Mouse (Mus musculus) gastrocnemius, postnatal 25 days (tissue): ENCODE results near the gene Lrrc1. TPM values are rescaled to one million over a fixed set of nuclear protein-coding genes. Genes with fewer than 3 reads are reported as not detected.

Experiments
- DNase-seq: peaks from one replicate; pipeline ENCODE4 v3.0.0; 2022
- total RNA-seq, 2 experiments: library from RNA; stranded (reverse); gene quantifications; 1 replicate in 1 of 2; 2 replicates in 1 of 2; pipeline ENCODE4 v1.2.3; 2021

Gene Lrrc1
- total RNA-seq, 2 experiments from 2014 or later, result 0.54 to 0.88 TPM

DNA sequence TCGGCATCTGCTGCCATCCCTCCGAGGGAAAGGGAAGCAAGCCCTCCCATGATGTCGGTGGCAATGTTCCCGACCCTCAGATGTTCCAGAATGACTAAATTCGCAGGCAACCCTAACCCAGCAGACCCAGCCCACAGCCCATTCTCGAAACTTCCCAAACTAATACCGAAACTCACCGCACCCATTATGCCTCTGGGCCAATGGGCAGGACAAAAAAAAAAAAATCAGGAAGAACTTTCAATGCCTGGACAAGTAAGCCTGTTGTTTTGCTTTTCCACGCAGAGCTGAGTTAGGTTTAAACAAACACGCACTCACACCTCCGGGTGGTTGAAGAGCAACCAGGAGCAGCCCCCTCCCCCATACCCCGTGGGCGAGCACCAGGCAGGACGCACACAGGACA, 118.6 kb downstream of the Lrrc1 start:
- DNase-seq, result no peak

DNA sequence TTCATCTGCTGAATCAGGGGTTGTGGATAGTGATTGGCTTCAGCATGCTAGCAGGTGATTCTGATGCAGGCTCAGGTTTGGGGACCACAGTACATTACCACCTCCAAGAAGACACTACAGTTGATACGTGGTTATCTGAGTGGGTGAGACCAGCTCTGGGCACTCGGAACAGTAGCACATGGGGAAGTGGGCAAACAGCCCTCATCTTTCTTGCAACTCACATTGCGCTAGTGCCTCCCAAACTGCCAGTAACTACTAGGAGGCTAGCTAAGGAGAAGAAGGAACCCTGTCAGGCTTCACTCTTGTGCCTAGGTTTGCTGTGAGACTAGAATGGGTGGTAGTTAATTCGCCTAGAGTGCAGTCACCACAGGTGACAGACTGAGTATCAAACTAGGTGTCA, 119.1 kb downstream of the Lrrc1 start:
- DNase-seq, result no peak

DNA sequence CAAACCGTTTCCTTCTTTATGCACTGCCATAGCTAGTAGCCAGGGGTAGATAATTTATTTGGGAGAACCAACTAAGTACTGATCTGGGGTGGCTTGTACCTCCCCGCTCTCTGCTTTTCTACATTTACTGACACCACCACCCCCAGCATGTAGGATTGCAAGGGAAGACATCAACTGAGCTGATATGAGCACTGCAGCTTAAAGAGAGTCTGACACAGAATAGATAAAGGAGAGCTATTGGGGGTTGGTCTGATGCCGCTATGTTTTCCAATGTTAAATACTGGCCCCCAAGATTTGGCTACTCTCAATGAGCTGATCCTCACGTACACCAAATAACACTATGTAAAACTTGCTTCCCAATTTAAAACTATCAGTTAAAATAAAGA, 124.5 kb downstream of the Lrrc1 start:
- no peak for DNase-seq

DNA sequence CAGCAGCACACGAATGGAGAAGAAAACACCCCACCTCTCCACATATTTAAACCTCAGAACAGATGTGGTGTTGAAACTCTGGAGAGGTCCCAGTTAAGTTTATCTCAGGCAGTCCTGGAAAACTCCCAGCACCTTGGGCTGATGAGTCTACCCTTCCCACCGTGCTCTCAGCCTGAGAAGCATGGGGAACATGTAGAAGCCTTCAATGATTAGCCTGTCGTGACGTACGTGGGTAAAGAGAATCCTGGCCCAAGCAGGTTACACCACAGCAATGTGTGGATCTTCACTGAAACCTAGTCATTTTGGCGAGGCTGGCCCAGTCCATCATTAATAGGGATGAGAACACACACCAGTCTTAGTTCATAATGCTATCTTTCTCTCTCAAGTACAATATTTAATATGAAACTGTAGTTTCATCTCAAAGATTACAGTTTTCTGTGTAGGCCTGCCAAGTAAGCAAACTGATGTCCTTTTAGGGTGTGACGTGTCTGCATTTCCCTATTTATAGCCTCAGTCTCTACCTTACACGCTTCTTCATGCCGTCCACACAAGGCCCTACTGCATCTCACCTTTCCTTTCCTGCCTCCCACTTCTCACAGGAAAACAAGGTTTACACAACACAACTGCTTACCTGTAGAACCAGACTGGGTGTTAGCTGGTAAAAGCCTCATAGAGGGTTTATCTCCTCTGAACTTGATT, 125.0 kb downstream of the Lrrc1 start:
- DNase-seq, result no peak

DNA sequence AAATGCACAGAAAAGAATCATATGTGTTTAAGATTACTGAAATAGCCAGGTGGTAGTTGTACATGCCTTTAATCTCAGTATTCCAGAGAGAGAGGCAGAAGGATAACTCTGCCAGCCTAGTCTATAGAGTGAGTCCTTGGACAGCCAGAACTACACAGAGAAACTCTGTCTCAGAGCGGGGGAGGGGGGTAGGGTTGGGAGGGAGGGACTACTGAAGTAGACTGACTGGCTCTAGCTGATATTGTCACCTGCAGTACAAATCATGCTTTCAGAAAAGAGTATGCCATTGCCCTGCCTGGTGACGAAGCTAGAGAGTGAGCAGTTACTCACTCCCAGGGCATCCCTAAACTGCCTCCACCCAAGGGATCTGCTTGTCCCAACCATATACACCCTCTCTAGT, 125.9 kb downstream of the Lrrc1 start:
- no peak for DNase-seq

DNA sequence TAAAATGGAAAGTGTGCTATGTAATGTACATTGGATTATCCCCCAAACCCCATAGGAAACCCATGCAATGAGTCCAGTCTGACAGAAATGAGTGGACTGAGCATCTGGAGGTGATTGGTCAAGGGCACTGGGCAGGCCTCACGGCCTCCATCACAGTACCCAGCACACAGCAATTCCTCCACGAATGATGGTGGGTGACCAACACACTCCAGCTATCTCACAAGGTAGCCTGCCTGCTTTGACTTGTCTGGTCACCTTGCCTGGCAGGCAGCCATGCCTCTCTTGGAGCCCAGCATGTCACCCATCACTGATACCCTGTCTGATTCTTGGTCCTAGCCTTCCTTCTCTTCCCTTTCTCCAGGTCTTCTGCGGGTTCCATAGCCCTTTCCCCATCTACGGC, 128.2 kb downstream of the Lrrc1 start:
- DNase-seq, result no peak

DNA sequence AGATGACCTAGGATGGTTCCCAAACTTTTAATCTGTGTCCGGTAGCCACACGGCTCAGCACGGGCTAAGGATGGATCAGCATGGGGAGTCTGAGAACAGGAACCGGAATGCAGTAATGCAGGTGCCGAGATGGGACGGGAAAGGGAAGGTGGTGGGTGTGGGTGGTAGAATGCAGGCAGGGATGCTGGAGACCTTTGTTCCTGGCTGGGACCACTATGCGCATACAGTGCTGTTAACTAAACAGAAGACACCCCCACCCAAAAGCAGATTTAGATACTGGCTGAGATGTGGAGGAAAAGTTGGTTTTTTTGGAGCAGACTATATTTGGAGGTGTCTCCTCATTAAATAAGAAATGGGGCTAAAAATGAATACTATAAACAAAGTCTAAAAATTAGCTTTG, 128.7 kb downstream of the Lrrc1 start:
- DNase-seq, result no peak

DNA sequence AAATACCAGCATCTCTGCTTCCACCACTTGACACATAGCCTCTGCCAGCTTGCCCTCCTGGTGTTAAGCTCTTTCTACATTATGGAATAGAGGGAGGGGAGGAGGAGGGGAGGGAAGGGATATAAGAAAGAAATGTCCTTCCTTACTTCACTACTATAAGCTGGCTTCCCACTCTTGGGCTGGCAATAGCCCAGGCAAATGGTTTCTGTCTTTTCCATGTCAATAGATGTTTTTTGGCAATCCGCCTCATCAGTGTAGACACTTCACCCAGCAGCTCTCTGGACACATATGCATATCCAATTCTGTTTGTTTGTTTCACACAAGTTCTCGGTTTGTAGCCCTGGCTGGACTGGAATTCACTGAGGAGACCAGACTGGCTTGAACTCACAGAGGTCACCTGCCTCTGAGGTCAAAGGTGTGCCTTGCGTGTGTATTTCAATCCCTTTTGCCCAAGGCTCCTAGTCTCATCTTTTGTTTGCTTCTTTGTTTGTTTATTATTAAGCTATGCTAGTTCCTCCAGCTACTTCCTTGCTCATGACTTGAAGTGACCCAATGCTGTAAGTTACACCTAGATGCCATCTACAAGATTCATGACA, 132.7 kb downstream of the Lrrc1 start:
- DNase-seq, result no peak

DNA sequence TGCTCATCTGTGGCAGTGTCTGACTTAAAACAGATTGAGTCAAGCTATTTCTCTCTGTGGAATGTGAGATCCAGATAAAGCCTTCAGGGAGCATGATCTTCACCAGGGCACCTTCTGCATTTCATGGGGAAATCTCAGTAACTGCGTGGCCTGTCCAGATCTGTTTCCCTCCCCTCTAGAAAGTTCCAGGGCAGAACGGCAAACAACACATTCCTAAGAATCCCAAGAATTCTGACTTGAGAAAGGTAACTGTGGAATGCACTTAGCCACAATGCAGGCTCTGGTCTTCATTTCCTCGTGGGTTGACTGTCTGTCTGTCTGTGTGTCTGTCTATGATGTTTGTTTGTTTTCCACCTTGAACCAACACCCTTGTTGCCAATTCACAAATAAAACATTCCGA, 133.7 kb downstream of the Lrrc1 start:
- no peak for DNase-seq

DNA sequence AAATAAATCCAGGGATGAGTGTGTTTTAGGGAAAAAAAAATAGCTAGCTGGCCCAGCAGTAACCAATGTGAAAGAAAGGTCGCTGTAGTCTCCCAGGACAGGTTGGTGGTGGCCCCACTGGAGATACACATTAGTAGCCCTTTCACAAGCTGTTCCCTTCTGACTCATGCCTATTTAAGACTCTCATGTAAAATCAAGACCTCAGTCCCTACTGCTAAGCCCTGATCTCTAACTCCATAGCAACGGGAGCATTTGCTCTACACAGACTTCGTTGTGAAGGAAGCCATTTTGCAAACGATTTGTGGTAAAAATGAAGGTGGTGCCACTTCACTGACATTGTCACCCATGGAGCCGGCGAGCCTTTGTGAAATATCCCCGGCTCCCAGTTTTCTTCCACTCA, 134.1 kb downstream of the Lrrc1 start:
- no peak for DNase-seq

DNA sequence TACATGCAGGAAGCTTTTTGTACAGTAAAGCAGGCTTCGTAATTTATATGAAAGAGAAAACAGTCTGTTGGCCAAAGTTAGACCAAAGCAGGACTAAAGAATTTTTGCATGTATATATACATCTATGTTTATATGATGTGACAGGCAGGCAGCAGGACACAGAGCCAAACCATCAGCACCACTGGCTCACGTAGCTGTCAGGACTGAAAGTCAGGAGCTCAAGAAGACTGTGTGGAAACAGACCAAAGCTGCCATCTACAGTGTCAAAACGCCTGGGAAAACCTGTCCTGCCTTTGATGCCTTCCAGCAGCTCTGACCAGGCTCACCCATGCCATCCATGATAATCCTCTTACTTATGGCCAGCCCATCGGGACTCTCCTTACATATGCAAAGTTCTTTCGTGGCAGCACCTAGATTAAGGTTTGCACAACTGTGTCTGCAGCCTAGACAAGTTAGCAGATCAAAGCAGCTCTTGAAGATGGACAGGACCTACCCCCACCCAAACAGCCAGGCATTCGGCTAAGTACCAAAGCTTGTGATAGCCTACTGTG, 136.5 kb downstream of the Lrrc1 start:
- DNase-seq, result no peak

DNA sequence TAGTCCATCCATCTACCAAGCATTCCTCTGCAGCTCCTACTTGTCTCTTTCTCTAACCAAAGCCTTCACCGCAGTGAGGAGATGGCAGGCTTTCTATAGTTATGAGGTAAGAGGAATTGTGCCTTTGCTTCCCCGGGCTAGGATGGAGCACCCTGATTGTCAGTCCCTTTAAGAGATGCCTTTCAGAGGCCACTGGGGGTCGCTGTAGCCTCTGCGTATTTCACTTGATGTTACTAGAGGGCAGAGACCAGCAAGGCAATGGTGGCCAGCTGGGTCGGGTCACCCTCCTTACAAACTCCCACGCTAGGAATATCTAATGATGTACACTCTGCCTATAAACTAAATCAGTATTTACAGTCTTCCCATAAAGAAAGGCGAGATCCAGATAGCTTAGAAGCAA, 137.8 kb downstream of the Lrrc1 start:
- DNase-seq, result peak; percentile 11

DNA sequence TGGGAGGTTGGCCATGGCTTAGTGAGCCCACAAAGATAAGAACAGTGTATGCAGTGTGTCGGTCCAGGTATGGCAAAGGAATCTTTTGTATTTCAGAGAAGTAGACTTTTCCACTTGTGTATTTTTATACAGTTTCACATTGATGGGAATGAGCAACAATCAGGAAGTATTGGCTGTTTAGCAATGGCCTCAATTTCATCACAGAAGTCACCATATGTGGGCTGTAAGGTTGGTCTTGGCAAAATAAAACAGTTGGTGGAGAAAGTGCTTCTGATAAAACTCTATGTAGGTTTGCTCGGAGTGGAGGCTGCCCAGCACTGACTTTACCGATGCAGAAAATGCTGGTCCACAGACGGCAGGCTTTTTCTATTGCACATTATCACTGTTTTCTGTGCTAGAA, 140.2 kb downstream of the Lrrc1 start:
- DNase-seq, result no peak

DNA sequence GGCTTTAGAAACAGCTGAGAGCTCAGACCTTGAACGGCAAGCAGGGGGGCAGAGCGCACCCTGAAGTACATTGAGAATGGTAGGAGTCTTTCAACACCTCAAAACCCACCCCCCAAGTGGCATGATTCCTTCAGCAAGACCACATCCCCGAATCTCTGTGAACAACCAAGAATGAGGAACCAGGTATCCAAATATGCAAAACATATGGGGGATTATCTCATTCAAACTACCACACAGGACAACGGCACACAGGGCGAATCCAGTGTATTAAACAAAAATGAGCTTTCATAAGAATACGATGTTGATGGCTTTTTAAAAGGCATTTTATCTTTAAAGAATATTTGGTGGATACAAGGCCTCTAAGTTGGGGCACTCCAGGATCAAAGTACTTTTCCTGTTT, 140.7 kb downstream of the Lrrc1 start:
- DNase-seq, result no peak

DNA sequence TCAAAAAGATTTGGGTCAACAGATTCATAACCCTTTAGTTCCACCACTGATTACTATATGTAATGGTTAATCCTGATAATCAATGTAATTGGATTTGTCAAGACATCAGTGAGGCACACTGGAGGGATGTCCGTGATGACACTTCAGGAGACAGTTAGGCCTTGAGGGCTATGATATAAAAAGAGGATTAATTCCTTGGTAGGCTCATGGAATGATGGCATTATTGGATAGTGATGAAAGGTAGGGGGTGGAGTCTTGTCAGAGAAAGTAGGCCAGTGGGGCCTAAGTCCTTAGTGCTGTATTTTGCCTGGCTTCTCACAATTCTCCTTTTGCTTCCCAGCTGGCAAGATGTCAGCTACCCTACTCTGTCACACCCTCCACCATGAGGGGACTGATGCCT, 141.7 kb downstream of the Lrrc1 start:
- DNase-seq, result no peak

DNA sequence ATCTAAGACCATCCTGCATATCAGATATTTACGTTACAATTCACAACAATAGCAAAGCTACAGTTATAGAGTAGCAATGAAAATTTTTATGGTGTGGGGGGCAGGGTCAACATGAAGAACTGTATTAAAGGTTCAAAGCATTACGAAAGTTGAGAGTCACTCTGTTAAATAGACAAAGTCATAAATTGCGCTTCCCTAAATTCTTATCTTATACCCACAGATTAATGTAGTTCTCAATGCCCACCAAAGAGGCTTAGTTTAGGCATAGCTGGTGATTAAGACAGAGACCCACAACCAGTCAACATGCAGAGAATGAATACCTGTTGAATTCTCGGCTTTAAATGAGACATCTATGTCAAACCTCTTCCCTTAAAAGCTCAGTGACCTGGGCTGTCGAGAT, 144.9 kb downstream of the Lrrc1 start:
- DNase-seq, result no peak

DNA sequence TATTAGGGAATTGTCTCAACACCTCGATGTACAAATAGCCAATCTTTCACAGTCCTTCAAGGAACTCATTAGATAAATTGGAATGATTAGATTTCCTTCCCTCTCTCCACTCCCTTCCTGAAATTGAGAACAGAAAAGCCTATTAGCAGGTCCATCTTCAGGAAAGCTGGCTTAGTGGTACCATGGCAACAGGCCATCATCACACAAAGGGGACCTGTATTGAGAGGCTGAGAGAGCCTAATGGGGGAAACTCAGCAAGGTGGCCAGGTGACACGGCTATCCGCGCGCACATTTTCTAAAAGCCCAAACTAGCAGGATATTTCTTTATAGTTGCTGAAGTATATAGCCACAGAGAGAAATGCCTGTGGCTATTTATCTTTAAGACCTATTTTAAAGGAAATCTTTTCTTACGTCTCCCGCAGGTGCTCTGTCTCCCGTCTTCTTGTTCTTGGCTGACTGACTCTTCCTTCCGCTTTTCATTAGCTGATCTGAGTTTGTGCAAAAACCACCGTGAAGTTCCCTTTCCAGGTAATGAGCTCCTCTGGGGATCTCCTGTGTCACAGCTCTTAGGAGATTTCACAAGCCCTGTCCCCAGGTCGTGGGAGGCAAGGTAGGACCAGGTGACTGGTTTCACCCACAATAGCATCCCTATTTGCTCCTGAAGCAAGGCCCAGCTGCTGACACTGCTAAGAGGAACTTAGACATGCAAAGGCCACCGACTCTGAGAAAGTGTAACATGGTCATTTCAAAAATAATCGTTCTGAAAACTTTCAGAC, 145.6 kb downstream of the Lrrc1 start:
- no peak for DNase-seq

DNA sequence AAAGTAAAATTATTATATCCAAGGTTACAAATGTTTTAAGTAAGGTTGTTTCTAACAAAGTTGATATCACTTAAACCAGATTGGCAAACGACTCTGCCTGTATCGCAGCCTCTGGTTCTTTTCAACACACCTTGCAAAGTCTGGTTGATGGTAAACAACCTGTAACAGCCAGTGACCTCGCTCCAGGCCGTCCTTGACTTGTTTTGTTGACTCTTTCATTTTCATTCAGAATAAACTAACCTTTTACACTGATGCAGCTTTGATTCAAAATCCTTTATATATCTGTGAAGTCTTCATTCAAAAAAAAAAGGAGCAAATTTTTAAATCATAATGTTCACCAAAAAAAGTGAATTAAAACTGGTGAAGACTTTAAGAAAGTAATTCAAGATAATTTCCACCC, 147.6 kb downstream of the Lrrc1 start:
- DNase-seq, result no peak

DNA sequence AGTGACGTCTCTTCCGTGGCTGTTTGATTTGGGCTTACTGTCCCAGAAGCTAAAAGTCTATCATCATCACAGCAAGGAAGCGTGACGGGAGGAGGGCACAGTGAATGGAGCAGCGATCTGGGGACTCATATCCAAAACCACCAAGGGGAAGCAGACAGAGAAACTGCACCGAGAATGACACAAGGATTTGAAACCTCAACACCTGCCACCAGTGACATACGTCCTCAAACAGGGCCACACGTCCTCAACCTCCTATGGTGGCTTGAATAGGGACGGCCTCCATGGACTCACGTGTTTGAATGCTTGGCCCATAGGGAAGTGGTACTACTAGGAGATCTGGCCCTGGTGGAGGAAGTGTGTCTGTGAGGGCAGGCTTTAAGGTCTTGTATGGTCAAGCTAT, 153.4 kb downstream of the Lrrc1 start:
- no peak for DNase-seq

DNA sequence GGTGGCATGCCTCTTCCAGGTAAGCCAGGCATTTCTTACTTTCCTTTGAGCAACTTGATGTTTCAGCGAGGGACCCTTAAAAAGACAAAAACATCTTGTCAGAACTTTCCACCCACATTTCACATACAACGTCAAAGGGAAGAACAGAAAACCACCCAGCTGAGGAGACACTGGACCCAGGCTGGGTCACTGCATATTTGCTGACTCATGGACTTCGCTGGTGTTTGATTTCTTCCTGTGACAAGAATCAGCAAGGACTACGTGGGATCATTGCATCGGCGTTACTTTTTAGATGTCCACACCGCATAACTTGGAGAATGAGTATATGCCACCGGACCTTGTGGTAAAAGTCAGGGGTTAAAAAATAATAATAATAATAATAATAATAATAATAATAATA, 155.7 kb downstream of the Lrrc1 start:
- no peak for DNase-seq

DNA sequence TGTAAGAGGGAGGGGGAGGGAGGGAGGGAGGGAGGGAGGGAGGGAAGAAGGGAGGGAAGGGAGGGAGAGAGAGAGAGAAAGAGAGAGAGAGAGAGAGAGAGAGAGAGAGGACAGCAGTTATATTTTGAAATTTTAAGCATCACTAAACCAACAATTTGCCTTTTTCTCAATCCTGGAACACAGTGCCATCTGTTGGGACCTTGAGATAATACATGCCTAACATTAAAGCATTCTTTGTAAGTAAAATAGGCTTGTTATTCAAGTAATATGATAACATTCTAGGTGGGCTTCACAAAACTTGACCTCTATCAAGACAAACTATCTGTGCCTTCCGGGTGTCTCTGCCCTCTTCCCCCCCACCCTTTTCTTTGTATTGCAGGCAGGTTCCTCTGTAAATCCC, 157.9 kb downstream of the Lrrc1 start:
- no peak for DNase-seq

DNA sequence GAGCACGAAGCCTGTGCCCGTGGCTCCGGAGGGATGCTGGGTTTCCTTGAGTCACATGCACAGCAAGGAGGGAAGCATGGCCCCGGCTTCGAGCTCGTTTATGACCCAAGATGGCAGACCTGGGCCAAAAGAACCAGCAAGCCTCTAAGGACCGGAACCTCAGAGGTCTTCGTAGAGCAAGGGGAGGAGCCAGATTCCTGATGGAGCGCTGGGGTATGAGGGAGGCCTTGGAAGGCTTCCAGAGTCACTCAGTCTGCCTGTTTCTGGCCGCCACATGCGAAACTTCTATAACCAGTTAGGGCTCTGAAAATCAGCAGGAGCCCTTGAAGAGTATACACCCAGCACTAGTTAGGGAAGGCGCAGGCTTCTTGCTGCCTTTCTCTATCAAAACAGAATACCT, 159.1 kb downstream of the Lrrc1 start:
- DNase-seq, result no peak

DNA sequence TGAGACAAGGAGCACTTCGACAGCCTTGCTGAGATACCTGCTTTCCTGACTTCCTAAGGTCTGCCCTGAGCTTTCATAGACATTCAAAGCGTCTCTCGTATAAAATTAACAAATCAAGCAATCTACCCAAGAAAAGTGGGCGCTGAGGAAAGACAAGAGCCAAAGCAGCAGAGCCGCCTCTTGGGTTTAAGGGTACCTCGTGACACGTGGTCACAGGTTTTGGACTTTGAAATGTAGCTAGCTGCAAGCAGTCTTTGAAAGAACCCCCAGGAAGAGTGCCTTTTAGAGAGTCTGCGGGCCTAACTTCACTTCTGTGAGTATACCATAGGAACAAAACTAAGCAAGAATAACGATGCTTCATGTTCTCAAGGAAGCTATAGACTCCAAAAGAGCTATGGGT, 160.0 kb downstream of the Lrrc1 start:
- DNase-seq, result no peak

DNA sequence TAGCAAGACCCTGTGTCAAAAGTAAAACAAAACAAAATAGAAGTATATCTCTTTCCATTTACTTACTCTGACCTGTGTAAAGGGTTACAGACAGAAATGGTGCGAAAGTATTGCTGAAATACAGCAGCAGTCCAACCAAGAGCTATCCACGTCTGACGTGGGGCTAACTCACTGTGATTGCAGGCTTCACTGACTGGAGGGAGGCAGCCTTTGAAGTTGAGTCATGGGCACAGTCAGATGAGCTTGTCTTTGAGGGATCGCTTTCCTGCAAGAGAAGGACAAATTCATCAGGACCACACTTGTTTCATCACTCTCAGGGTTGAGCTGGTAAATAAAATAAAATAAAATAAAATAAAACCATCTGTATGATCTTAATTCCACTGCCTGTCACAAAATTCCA, 160.7 kb downstream of the Lrrc1 start:
- DNase-seq, result no peak
